Mouse (Mus musculus) kidney, adult 10 weeks (tissue): ENCODE measurements around the gene Ngf. TPM values are rescaled to one million over a fixed set of nuclear protein-coding genes. Genes with fewer than 3 reads are reported as not detected.

Experiments
- polyA plus RNA-seq: library from polyadenylated mRNA; stranded (reverse); fragments of 350-450 nt; fragmentation: Illumina TruSeq; extraction: RNeasy Lipid Tissue Mini Kit (QIAGEN cat#74804); gene quantifications from one replicate; pipeline ENCODE4 v1.2.3, GENCODE M21; 2014; ENCODE audit warnings: low read depth, low replicate concordance

The Ngf gene
- polyA plus RNA-seq: not detected

DNA sequence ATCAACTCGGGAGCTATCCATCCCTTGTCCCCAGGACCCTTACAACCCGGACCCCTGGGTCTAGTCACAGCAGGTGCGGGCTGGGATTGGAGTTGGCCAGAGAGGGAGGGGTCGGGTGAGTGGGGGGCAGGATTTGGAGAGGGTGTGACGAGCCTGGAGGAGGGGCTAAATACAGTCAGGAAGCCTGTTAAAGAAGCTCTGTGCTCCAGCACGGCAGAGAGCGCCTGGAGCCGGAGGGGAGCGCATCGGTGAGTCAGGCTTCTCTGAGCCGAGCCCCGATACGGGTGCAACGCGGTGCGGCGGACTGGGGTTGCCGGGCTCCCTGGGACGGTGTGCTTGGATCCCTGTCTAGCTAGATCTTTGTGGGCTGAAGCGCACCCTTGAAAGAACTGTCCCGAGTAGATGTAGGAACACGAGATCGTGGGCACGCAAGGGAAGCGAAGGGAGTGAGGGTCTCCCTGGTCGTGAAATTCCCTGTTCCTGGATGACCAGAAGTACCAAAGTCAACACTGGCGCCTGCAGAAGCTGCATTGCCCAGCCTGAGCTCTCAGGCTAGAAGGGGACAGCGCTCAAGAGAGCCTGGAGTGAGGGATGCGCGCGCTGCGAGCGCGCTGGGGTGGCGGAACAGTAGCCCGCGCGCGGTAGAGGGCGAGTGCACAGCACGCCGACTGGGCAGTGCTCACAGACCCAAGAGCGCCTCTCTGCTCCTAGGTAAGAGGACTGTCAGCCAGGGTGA lies at the start of gene Ngf:
Gene Ngf, plus strand, starts transcription at position 207 of the 736 bp plus-strand sequence.

